Mouse (Mus musculus) embryonic facial prominence, embryonic 13.5 days (tissue): ENCODE data around the gene Nfkbil1. TPM values are rescaled to one million over a fixed set of nuclear protein-coding genes. Genes with fewer than 3 reads are reported as not detected.

Source experiments
- ATAC-seq: fragments of 200-750 bp; cut with Nextera tagmentation; 2 replicates; pipeline ENCODE4 v1.8.0; 2017; ENCODE audit warnings: low read depth; ENCODE audit not compliant: insufficient number of reproducible peaks, insufficient read depth, low FRiP score, low TSS enrichment
- H3K27ac ChIP-seq: fragments of 300-500 bp; sonication (generic); 2 replicates; pipeline ENCODE4 v1.5.1; 2015; ENCODE audit warnings: moderate library complexity, mild to moderate bottlenecking, inconsistent platforms
- H3K27me3 ChIP-seq: fragments of 300-500 bp; sonication (generic); 2 replicates; pipeline ENCODE4 v1.6.1; 2015; ENCODE audit warnings: mild to moderate bottlenecking, inconsistent platforms
- H3K36me3 ChIP-seq: fragments of 300-500 bp; sonication (generic); 2 replicates; pipeline ENCODE4 v1.6.1; 2015; ENCODE audit warnings: mild to moderate bottlenecking, inconsistent platforms
- H3K4me1 ChIP-seq: fragments of 300-500 bp; sonication (generic); 2 replicates; pipeline ENCODE4 v1.6.1; 2015; ENCODE audit warnings: inconsistent platforms
- H3K4me2 ChIP-seq: fragments of 300-500 bp; sonication (generic); 2 replicates; pipeline ENCODE4 v1.6.1; 2015; ENCODE audit warnings: moderate library complexity, mild to moderate bottlenecking, inconsistent platforms
- H3K4me3 ChIP-seq: fragments of 300-500 bp; sonication (generic); 2 replicates; pipeline ENCODE4 v1.5.1; 2015; ENCODE audit warnings: mild to moderate bottlenecking, inconsistent platforms
- H3K9ac ChIP-seq: fragments of 300-500 bp; sonication (generic); 2 replicates; pipeline ENCODE4 v1.6.1; 2015; ENCODE audit warnings: mild to moderate bottlenecking, inconsistent platforms
- H3K9me3 ChIP-seq: fragments of 300-500 bp; sonication (generic); 2 replicates; pipeline ENCODE4 v1.6.1; 2016; ENCODE audit warnings: inconsistent platforms
- WGBS: fragments of 180-500 bp; shearing (Covaris S2); methylation state at CpG from one replicate; pipeline ENCODE4 v1.1.7; 2015; ENCODE audit warnings: mixed read lengths; 5-methylcytosine and 5-hydroxymethylcytosine counted together
- polyA plus RNA-seq: library from polyadenylated mRNA; unstranded; fragments of >200 nt; fragmentation: Nextera tagmentation; extraction: Ambion mirVana; gene quantifications from 2 replicates; pipeline ENCODE4 v1.2.1, GENCODE M21; 2015

Nfkbil1 gene
- polyA plus RNA-seq, 1 experiment from 2014 or later: 12.0 TPM

DNA sequence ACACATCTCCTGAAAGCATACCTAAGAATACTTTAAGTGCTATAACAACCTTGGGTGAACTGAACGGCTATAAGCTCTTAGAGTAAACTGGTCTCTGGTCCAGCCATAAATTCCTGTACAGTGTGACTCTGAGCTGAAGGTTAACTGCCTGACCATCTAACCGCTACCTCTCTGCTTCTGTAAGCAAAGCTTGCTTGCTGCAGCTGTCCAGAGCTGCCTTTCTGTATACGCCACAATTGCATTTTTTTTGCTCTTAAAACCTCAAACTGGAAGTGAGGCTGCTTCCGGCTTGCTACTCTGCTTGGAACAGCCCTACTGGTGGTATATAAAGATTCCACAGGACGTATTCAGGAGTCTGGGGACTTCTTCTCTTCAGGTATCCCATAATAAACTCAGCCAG lies 2.9 kb downstream of the Nfkbil1 start:
- Histone ChIP-seq H3K4me3 (no peak overlapping the region), H3K9ac (no peak overlapping the region), H3K4me1 (peaks cover 34% of the 10 kb centered on the region), H3K27ac (peak overlapping the region; percentile 97; the same call in 1 of the 2 replicates), H3K27me3 (no peaks in the 10 kb centered on the region), H3K4me2 (0 out of 2 replicates have a peak overlapping the region, but pooled peaks have one; percentile 90), H3K9me3 (no peaks in the 10 kb centered on the region), H3K36me3 (peaks cover 51% of the 10 kb centered on the region)
- WGBS: 88% methylated on average over 5 of the region's 5 CpGs
- no peak for ATAC-seq

DNA sequence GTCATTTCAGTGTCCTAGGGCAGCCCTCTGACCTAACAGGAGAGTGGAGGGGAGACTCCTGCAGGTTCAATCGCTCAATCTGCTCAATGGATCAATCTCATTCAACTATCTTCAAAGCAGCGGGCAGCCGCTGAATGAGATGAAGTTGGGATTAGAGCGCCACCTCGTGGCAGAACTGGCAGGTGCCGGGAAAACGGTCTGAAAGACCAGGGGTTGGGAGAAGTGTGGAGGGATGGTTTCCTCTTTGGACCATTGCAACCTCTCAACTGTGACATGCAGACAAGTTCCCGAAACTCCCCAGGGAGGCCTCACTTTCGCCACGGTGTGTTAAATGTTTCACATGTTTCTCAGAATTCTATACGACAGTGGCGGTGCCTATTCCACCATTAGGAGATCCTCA lies 3.5 kb downstream of the Nfkbil1 start:
- no peak for ATAC-seq
- Histone ChIP-seq H3K9me3 (no peaks in the 10 kb centered on the region), H3K4me1 (peaks cover 34% of the 10 kb centered on the region), H3K4me3 (no peak overlapping the region), H3K36me3 (peaks cover 52% of the 10 kb centered on the region), H3K27me3 (no peaks in the 10 kb centered on the region), H3K4me2 (peak overlapping the region; percentile 30), H3K27ac (no peak overlapping the region), H3K9ac (no peak overlapping the region)
- 14% methylated on average over 12 of the region's 12 CpGs for WGBS

DNA sequence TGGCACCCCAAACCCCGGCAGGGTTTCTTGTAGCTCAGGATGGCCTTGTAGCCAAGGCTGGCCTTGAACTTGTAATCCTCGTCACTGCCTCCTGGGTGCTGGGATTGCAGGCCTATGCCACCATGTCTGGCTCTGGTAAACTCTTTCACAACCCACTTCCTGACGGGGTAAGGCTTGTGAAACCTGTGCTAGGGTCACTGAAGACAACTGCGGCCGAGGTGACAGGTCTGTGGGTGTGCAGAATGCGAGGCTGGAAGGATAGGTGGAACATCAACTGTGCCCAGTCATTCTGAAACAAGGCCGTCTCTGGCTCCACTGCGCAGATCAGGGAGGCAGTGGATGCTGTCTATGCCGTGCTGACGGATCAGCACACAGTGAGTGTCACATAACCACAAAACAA lies 4.6 kb downstream of the Nfkbil1 start:
- Histone ChIP-seq H3K27me3 (no peaks in the 10 kb centered on the region), H3K36me3 (peaks cover 56% of the 10 kb centered on the region), H3K9me3 (no peaks in the 10 kb centered on the region), H3K4me3 (no peak overlapping the region), H3K9ac (peak overlapping the region; percentile 1; the same call in 1 of the 2 replicates), H3K27ac (no peak overlapping the region), H3K4me1 (peaks cover 28% of the 10 kb centered on the region), H3K4me2 (no peak overlapping the region)
- no peak for ATAC-seq
- 94% methylated on average over 10 of the region's 10 CpGs for WGBS

DNA sequence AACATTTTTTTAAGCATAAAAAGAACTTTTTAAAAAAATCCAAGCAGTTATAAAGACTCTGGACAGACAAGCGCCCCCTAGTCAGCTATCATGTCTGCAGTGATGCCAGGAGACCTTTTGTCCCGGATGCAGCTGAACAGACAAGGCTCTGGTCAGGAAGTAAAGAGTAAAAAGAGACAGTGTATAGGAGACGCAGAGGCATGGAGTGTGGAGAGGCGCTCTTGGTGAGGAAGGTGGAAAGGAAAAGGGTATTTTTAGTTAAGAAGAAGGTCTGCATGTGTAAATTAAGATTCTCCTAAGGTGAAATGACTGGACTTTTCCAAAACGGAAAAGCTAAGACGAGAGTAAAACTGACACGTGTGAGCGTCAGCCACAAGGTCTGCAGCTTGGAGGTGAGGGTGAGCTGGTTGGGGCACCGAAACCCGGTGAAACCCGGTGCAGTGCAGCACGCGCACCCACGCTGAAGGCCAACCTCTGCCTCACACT lies 9.0 kb downstream of the Nfkbil1 start:
- Histone ChIP-seq H3K9me3 (no peaks in the 10 kb centered on the region), H3K27ac (0 out of 2 replicates have a peak overlapping the region, but pooled peaks have one; percentile 33), H3K27me3 (no peaks in the 10 kb centered on the region), H3K36me3 (peaks cover 63% of the 10 kb centered on the region), H3K4me2 (no peak overlapping the region), H3K4me1 (no peaks in the 10 kb centered on the region), H3K4me3 (no peak overlapping the region), H3K9ac (no peak overlapping the region)
- ATAC-seq: no peak
- WGBS: 86% methylated on average over 14 of the region's 14 CpGs

DNA sequence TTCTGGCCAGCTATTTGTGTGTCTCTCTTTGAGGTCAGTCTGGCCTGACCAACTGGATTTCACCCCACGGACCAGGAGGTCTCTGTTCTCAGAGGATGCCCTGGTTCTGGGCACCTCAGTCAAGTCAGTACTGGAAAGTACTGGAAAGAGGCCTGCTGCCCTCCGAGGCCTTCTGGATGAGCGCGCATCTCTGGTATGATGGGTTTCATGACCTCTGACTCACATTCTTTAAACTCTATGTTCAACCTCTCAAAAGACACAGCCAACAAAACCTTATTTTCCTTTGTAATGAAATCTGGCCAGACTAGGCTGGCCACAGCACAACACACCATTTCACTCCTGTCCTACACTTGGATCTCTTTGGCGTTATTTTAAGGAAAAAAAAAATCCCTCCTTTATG lies 10.1 kb downstream of the Nfkbil1 start:
- Histone ChIP-seq H3K36me3 (peaks cover 60% of the 10 kb centered on the region), H3K27ac (no peak overlapping the region), H3K27me3 (no peaks in the 10 kb centered on the region), H3K9me3 (no peaks in the 10 kb centered on the region), H3K9ac (no peak overlapping the region), H3K4me1 (0 out of 2 replicates have a peak, but pooled peaks cover under 1% of the 10 kb centered on the region), H3K4me2 (no peak overlapping the region), H3K4me3 (no peak overlapping the region)
- ATAC-seq: no peak
- WGBS: 93% methylated on average over 5 of the region's 5 CpGs

DNA sequence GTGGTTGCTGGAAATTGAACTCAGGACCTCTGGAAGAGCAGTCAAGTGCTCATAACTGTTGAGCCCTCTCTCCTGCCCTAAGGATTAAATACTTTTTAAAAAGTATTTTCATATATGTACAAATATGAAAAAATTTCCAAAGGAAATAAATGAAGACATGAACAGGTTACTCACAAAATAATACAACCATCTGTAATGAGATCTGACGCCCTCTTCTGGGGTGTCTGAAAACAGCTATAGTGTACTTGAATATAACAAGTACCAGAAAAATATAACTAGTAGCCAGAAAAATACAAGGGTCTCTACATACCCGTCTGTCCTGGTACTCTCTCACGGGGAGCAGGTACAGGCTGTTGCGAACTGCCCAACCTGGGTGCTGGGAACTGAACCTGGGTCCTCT lies 11.0 kb downstream of the Nfkbil1 start:
- 93% methylated on average over 4 of the region's 4 CpGs for WGBS
- ATAC-seq: no peak
- peaks cover 61% of the 10 kb centered on the region for H3K36me3 ChIP-seq

DNA sequence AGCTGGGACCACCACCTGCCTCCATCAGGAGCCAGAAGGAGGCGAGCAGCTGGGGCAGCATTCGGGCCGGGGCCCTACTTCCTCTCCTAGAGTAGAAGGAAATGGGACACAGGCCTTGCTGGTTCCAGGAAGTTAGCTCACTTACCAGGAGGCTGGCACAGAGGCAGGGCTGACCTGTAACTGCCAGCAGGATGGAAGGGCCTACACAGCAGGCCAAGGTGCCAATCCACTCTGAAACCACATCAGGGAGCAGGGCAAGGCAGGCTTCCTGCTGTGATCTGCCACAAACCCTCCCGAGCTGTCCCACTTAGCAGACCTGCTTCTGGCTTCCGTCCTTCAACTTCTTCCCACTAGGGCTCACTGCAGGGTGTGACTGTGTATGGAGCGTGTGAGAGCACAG lies 13.3 kb downstream of the Nfkbil1 start:
- H3K36me3 ChIP-seq: peaks cover 48% of the 10 kb centered on the region
- no peak overlapping the region for H3K4me2 ChIP-seq
- no peak overlapping the region for H3K9ac ChIP-seq
- H3K9me3 ChIP-seq: no peaks in the 10 kb centered on the region
- no peaks in the 10 kb centered on the region for H3K27me3 ChIP-seq
- no peak overlapping the region for H3K4me3 ChIP-seq
- ATAC-seq: no peak
- no peak overlapping the region for H3K27ac ChIP-seq
- H3K4me1 ChIP-seq: 0 out of 2 replicates have a peak, but pooled peaks cover 3% of the 10 kb centered on the region
- 73% methylated on average over 6 of the region's 6 CpGs for WGBS

More for the DNA sequence above, 11.0 kb downstream of the Nfkbil1 start:
- Histone ChIP-seq H3K9ac (no peak overlapping the region), H3K4me3 (no peak overlapping the region), H3K27me3 (no peaks in the 10 kb centered on the region), H3K9me3 (no peaks in the 10 kb centered on the region), H3K4me1 (0 out of 2 replicates have a peak, but pooled peaks cover 3% of the 10 kb centered on the region), H3K4me2 (no peak overlapping the region), H3K27ac (no peak overlapping the region)

DNA sequence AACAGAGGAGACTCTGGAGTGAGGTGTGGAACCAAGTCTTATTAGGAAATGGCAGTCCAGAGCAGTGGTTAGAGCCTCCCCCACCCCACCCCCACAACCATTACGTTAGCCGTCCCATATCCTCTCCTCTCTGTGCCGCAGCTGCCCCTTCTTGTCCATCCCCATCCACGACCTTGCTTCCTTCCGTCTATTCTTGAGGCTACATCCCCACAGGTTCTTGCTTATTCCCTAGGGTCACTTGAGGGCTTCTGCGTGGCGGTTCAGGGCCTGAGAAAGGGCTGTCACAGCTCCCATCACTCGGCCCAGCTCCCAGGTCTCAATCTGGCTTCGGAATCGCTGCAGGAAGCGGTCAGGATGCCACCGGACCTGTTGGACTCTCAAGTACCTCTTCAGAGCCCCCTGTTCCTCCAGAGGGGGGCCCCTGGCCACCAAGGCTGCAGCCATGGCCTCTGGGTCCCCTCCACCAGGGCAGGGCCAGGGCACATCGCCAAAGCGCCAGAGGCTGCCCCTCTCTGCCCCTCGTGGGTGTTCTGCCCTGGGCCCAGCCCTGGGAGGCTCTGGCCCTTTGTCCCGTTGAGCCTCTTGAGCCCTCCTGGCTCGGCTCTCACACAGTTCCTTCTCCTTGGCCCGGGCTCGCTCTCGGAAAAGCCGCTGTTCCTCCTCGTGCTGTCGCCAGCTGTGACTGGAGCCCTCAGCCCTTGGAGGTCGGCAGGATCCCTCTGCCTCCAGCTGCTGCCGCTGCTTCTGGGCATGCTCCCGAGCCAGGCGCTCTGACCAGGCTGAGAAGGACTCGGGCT lies 15.2 kb downstream of the Nfkbil1 start, which contains the start of gene Gm16181:
Gene Gm16181, plus strand, starts transcription at position 679 of the 797 bp plus-strand sequence.
- 84% methylated on average over 28 of the region's 28 CpGs for WGBS
- Histone ChIP-seq H3K9me3 (no peaks in the 10 kb centered on the region), H3K36me3 (peaks cover 41% of the 10 kb centered on the region), H3K27ac (no peak within 1 kb of the TSS), H3K9ac (no peak within 1 kb of the TSS), H3K4me3 (no peak within 1 kb of the TSS), H3K4me2 (no peak within 1 kb of the TSS), H3K4me1 (0 out of 2 replicates have a peak, but pooled peaks cover 3% of the 10 kb centered on the region), H3K27me3 (no peaks in the 10 kb centered on the region)
- ATAC-seq: no peak

DNA sequence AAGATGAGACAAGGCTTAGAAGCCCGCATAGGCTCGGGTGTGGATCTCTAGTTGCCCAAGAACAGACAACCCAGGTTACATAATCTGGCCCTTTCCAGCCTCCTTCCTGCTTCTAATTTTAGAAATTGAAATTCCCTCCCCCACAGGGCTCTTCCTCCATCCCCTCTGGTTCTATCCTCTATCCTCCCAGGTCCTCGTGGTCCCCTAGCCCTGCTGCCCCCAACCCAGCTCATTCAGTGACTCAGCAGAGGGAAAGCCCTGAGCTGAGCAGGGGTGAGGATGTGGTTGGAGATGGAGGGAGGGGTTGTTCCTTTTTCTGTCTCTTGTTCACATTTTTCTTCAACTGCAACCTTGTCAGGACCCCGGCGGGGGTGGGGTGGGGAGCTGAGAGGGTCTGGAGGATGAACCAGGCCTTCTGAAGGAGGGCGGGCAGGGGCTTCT lies 16.0 kb downstream of the Nfkbil1 start:
- Histone ChIP-seq H3K27me3 (no peaks in the 10 kb centered on the region), H3K4me3 (no peak overlapping the region), H3K36me3 (peaks cover 35% of the 10 kb centered on the region), H3K9ac (no peak overlapping the region), H3K4me1 (peaks cover 4% of the 10 kb centered on the region; the same call in 1 of the 2 replicates), H3K9me3 (no peaks in the 10 kb centered on the region), H3K4me2 (no peak overlapping the region), H3K27ac (no peak overlapping the region)
- 84% methylated on average over 6 of the region's 6 CpGs for WGBS
- ATAC-seq: no peak

DNA sequence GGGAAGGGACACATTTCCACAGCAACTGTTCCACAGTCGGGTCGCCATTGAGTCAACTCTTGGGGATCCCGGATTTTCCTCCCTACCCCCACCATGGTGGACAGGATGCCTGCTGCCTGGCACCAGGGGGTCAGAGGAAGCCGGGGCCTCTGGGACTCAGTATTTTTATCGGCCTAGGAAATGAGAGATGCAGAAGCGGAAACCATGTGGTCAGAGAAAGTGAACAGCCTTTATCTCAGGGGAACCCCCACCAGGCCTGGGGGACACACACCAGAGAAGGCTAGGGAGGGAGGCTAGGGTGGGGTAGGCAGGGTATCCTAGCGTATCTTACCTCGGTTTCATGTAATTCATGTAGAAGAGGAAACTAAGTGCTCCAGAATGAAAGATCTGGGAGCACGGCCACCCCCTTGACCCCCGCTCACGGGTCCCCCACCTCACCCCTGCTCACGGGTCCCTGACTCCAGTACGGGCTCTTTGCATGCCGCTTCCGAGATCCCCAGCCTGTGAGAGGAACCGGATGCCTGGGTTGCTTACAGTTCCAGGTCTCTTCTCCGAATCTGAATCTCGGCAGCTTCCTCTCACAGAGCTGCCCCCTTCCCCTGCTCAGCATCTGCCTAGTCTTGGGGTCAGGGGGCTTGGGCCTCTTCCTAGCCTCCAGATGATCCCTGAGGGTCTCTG lies 16.9 kb downstream of the Nfkbil1 start:
- Histone ChIP-seq H3K9me3 (no peaks in the 10 kb centered on the region), H3K4me1 (peaks cover 6% of the 10 kb centered on the region; the same call in 1 of the 2 replicates), H3K27me3 (no peaks in the 10 kb centered on the region), H3K4me3 (no peak overlapping the region), H3K27ac (no peak overlapping the region), H3K36me3 (peaks cover 35% of the 10 kb centered on the region), H3K4me2 (no peak overlapping the region), H3K9ac (no peak overlapping the region)
- WGBS: 78% methylated on average over 18 of the region's 18 CpGs
- ATAC-seq: no peak

DNA sequence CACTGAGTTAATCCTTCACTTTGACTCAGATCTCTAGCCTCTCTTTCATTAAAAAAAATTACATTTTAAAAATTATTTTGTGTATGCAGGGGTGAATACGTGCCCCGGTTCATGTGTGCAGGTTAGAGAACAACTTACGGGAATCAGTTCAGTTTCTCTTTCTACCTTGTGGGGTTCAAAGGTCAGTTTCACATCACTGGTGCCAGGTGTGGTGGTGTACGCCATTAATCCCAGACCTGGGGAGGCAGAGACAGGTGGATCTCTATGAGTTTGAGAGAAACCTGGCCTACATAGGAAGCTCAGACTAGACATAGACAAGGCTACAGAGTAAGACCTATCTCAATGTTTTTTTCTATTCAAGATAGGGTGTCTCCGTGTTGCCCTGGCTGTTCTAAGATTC lies 22.5 kb downstream of the Nfkbil1 start:
- H3K27ac ChIP-seq: no peak overlapping the region
- H3K36me3 ChIP-seq: no peaks in the 10 kb centered on the region
- WGBS: 92% methylated on average over 5 of the region's 5 CpGs
- no peak overlapping the region for H3K9ac ChIP-seq
- ATAC-seq: no peak
- peaks cover 3% of the 10 kb centered on the region; the same call in 1 of the 2 replicates for H3K4me1 ChIP-seq
- no peaks in the 10 kb centered on the region for H3K9me3 ChIP-seq
- H3K4me3 ChIP-seq: no peak overlapping the region
- H3K4me2 ChIP-seq: no peak overlapping the region
- H3K27me3 ChIP-seq: no peaks in the 10 kb centered on the region
